Mouse (Mus musculus): ENCODE measurements around the gene Hils1. TPM values are rescaled to one million over a fixed set of nuclear protein-coding genes. Genes with fewer than 3 reads are reported as not detected.

Gene Hils1
- total and polyA plus RNA-seq, 2 experiments from 2014 or later, result not detected

- H3K27ac ChIP-seq (ENCODE audit: low read depth, low read length), result no peak overlapping the region
- ATAC-seq (no peak), DNase-seq (no peak)
- H3K4me2 ChIP-seq (ENCODE audit: low read depth), result no peak overlapping the region
- H3K27me3 ChIP-seq (ENCODE audit: insufficient read depth, low read length), result peaks cover 7% of the 10 kb centered on the region
- no peaks in the 10 kb centered on the region for H3K36me3 ChIP-seq (ENCODE audit: insufficient read depth)
- H3K4me1 ChIP-seq (ENCODE audit: insufficient read depth), result no peaks in the 10 kb centered on the region
- 60% methylated on average over 9 of the region's 9 CpGs for WGBS
- H3K9me3 ChIP-seq (ENCODE audit: low read length), result no peaks in the 10 kb centered on the region
- H3K4me3 ChIP-seq (ENCODE audit: low read depth, low read length), result no peak overlapping the region
- no peak overlapping the region for H3K9ac ChIP-seq
- TF ChIP-seq CTCF (IDR thresholded peaks at IDR 0.05; ENCODE audit: low read depth), result no peak
These were observed 37.8 kb upstream of the Hils1 start for GRCm38 (mm10) chr11:94929599-94929998.

GRCm38 (mm10) chr11:94930151-94930550 lies 37.2 kb upstream of the Hils1 start:
- Histone ChIP-seq H3K4me3 (ENCODE audit: low read depth, low read length) (no peak overlapping the region), H3K9me3 (ENCODE audit: low read length) (no peaks in the 10 kb centered on the region), H3K4me2 (ENCODE audit: low read depth) (no peak overlapping the region), H3K36me3 (ENCODE audit: insufficient read depth) (no peaks in the 10 kb centered on the region), H3K27me3 (ENCODE audit: insufficient read depth, low read length) (peaks cover 7% of the 10 kb centered on the region), H3K9ac (no peak overlapping the region), H3K4me1 (ENCODE audit: insufficient read depth) (no peaks in the 10 kb centered on the region), H3K27ac (ENCODE audit: low read depth, low read length) (no peak overlapping the region)
- no peak for TF ChIP-seq CTCF (IDR thresholded peaks at IDR 0.05; ENCODE audit: low read depth)
- 66% methylated on average over 4 of the region's 4 CpGs for WGBS
- DNase-seq, result no peak
- no peak for ATAC-seq

- TF ChIP-seq CTCF (IDR thresholded peaks at IDR 0.05; ENCODE audit: low read depth), result no peak
- DNase-seq, result no peak
- Histone ChIP-seq H3K27me3 (ENCODE audit: insufficient read depth, low read length) (peaks cover 30% of the 10 kb centered on the region), H3K9ac (no peak overlapping the region), H3K4me3 (ENCODE audit: low read depth, low read length) (no peak overlapping the region), H3K9me3 (ENCODE audit: low read length) (no peaks in the 10 kb centered on the region), H3K4me2 (ENCODE audit: low read depth) (no peak overlapping the region), H3K27ac (ENCODE audit: low read depth, low read length) (no peak overlapping the region), H3K36me3 (ENCODE audit: insufficient read depth) (no peaks in the 10 kb centered on the region), H3K4me1 (ENCODE audit: insufficient read depth) (no peaks in the 10 kb centered on the region)
- WGBS, result 20% methylated on average over 8 of the region's 8 CpGs
- ATAC-seq, result no peak
These were observed 33.8 kb upstream of the Hils1 start for GRCm38 (mm10) chr11:94933584-94933983.

- Histone ChIP-seq H3K36me3 (ENCODE audit: insufficient read depth) (no peaks in the 10 kb centered on the region), H3K4me2 (ENCODE audit: low read depth) (no peak overlapping the region), H3K4me3 (ENCODE audit: low read depth, low read length) (no peak overlapping the region), H3K9ac (no peak overlapping the region), H3K27ac (ENCODE audit: low read depth, low read length) (no peak overlapping the region), H3K9me3 (ENCODE audit: low read length) (no peaks in the 10 kb centered on the region), H3K27me3 (ENCODE audit: insufficient read depth, low read length) (peaks cover 36% of the 10 kb centered on the region), H3K4me1 (ENCODE audit: insufficient read depth) (no peaks in the 10 kb centered on the region)
- WGBS, result 33% methylated on average over 11 of the region's 11 CpGs
- DNase-seq, result no peak
- no peak for TF ChIP-seq CTCF (IDR thresholded peaks at IDR 0.05; ENCODE audit: low read depth)
- ATAC-seq, result no peak
These were observed 32.9 kb upstream of the Hils1 start for GRCm38 (mm10) chr11:94934526-94934925.

GRCm38 (mm10) chr11:94936045-94936444 lies 31.3 kb upstream of the Hils1 start, which contains the start of gene Col1a1:
Col1a1 (plus strand) TSS chr11:94936224.
- H3K4me1 ChIP-seq (ENCODE audit: insufficient read depth), result no peaks in the 10 kb centered on the region
- peak within 1 kb of the TSS; percentile 27; the same call in 1 of the 2 replicates for H3K4me3 ChIP-seq (ENCODE audit: low read depth, low read length)
- DNase-seq (no peak), ATAC-seq (no peak)
- no peaks in the 10 kb centered on the region for H3K36me3 ChIP-seq (ENCODE audit: insufficient read depth)
- H3K4me2 ChIP-seq (ENCODE audit: low read depth), result peak within 1 kb of the TSS; percentile 53
- no peaks in the 10 kb centered on the region for H3K9me3 ChIP-seq (ENCODE audit: low read length)
- TF ChIP-seq CTCF (IDR thresholded peaks at IDR 0.05; ENCODE audit: low read depth), result no peak
- peaks cover 36% of the 10 kb centered on the region for H3K27me3 ChIP-seq (ENCODE audit: insufficient read depth, low read length)
- no peak within 1 kb of the TSS for H3K9ac ChIP-seq
- no peak within 1 kb of the TSS for H3K27ac ChIP-seq (ENCODE audit: low read depth, low read length)
- 15% methylated on average over 19 of the region's 19 CpGs for WGBS

- no peaks in the 10 kb centered on the region for H3K9me3 ChIP-seq (ENCODE audit: low read length)
- peaks cover 36% of the 10 kb centered on the region for H3K27me3 ChIP-seq (ENCODE audit: insufficient read depth, low read length)
- H3K27ac ChIP-seq (ENCODE audit: low read depth, low read length), result no peak overlapping the region
- H3K4me3 ChIP-seq (ENCODE audit: low read depth, low read length), result peak overlapping the region; percentile 27
- H3K9ac ChIP-seq, result no peak overlapping the region
- peak; percentile 91 for DNase-seq
- peak; percentile 96 for TF ChIP-seq CTCF (IDR thresholded peaks at IDR 0.05; ENCODE audit: low read depth)
- no peaks in the 10 kb centered on the region for H3K4me1 ChIP-seq (ENCODE audit: insufficient read depth)
- peak; percentile 87 for ATAC-seq
- peak overlapping the region; percentile 53 for H3K4me2 ChIP-seq (ENCODE audit: low read depth)
- WGBS, result 0% methylated on average over 17 of the region's 17 CpGs
- H3K36me3 ChIP-seq (ENCODE audit: insufficient read depth), result no peaks in the 10 kb centered on the region
These were observed 30.5 kb upstream of the Hils1 start for GRCm38 (mm10) chr11:94936851-94937295.

GRCm38 (mm10) chr11:94937335-94937781 lies 30.0 kb upstream of the Hils1 start:
- H3K27ac ChIP-seq (ENCODE audit: low read depth, low read length), result no peak overlapping the region
- no peaks in the 10 kb centered on the region for H3K36me3 ChIP-seq (ENCODE audit: insufficient read depth)
- 1% methylated on average over 18 of the region's 18 CpGs for WGBS
- H3K4me1 ChIP-seq (ENCODE audit: insufficient read depth), result no peaks in the 10 kb centered on the region
- H3K27me3 ChIP-seq (ENCODE audit: insufficient read depth, low read length), result peaks cover 36% of the 10 kb centered on the region
- H3K9ac ChIP-seq, result no peak overlapping the region
- peak overlapping the region; percentile 27 for H3K4me3 ChIP-seq (ENCODE audit: low read depth, low read length)
- peak; percentile 36 for DNase-seq
- peak overlapping the region; percentile 53 for H3K4me2 ChIP-seq (ENCODE audit: low read depth)
- no peaks in the 10 kb centered on the region for H3K9me3 ChIP-seq (ENCODE audit: low read length)
- 0 out of 2 replicates have a peak, but pooled peaks have one; percentile 18 for ATAC-seq
- no peak for TF ChIP-seq CTCF (IDR thresholded peaks at IDR 0.05; ENCODE audit: low read depth)
